Mouse (Mus musculus) liver, embryonic 14 days (tissue): ENCODE results near the gene Eid3. TPM values are rescaled to one million over a fixed set of nuclear protein-coding genes. Genes with fewer than 3 reads are reported as not detected.

Source experiments
- polyA plus RNA-seq: library from polyadenylated mRNA; depleted of rRNA; stranded (reverse); fragments of >200 nt; gene quantifications from 2 replicates; pipeline ENCODE4 v1.2.3, GENCODE M21; 2012; rRNA removed

The Eid3 gene
- polyA plus RNA-seq: 0.36 and 0.51 TPM in 2 replicates

GRCm38 (mm10) chr10:82866356-82866755 lies at the start of gene Eid3:
TSS of gene Eid3 (plus strand) at chr10:82866626.

GRCm38 (mm10) chr10:82833926-82834325 lies 32.5 kb upstream of the Eid3 start, which contains the start of gene Txnrd1:
TSS of gene Txnrd1 (plus strand) at chr10:82833951.

Other genes with a start within 250 kb of the Eid3 start
- gene 1190007I07Rik, start 243.4 kb upstream of the Eid3 start, polyA plus RNA-seq: 24.4 and 26.8 TPM in 2 replicates
- 20.5 and 23.7 TPM in 2 replicates for gene Tdg, start 236.8 kb upstream of the Eid3 start, polyA plus RNA-seq
- gene Glt8d2, start 176.0 kb upstream of the Eid3 start, polyA plus RNA-seq: 0.24 and 0.49 TPM in 2 replicates
- 5.9 and 6.9 TPM in 2 replicates for gene Hcfc2, start 170.5 kb upstream of the Eid3 start, polyA plus RNA-seq
- gene Nfyb, start 102.5 kb upstream of the Eid3 start, polyA plus RNA-seq: 23.3 and 25.4 TPM in 2 replicates
- gene Txnrd1, start 32.7 kb upstream of the Eid3 start, polyA plus RNA-seq: 27.8 and 36.7 TPM in 2 replicates
- gene Chst11, start 118.9 kb downstream of the Eid3 start, polyA plus RNA-seq: 4.9 and 5.0 TPM in 2 replicates